Mouse (Mus musculus): Measurements from ENCODE around the gene Nsun4.
A peak's percentile ranks its signal among the peaks of the same experiment; 100 is the strongest.

Gene Nsun4

DNA sequence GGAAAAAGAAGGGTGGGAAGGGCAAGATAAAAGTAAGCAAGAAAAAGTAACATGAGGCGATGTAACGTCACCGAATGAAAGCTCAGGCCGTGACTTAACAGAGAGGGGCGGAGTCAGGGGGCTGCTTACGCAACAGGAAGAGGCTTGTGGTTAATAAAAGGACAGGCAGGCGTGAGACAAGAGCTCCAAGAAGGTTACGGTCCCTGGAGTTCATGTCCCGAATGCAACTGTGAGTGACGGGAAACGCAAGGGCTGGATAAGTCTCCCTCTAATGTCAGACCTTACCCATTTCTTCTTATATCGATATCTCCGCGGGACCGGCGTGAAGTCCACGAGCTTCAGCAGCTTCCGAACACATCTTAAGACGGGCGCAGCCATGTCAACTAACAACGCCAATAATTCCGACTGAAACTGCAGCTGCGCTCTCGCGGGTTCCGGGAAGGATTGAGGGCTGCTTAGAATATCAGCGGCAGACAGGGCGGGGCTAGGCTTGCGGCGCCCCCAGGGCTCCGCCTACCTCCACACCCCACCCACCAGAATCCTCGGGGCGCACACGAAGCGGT lies at the start of gene Nsun4:
TSS of gene Nsun4 (minus strand) at position 478 of the 563 bp plus-strand sequence.
- peak; percentile 95 for DNase-seq

DNA sequence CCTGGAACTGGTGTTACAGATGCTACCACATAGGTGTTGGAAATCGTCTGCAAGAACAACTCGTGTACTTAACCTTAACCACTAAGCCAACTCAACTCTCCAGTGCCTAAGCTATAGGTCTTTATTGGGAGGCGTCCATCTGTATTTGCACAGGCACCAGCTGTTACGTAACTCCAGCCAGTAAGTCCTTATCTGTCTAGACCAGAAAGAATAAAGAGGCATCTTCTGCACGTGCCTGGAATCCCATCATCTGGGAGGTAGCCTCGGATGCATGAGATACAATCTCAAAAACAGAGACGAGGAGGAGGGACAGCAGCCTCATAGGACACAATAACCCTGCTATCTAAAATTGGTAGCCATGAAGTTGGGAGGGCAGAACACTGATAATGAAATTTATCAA lies 47.3 kb upstream of the Nsun4 start:
- no peak for DNase-seq

DNA sequence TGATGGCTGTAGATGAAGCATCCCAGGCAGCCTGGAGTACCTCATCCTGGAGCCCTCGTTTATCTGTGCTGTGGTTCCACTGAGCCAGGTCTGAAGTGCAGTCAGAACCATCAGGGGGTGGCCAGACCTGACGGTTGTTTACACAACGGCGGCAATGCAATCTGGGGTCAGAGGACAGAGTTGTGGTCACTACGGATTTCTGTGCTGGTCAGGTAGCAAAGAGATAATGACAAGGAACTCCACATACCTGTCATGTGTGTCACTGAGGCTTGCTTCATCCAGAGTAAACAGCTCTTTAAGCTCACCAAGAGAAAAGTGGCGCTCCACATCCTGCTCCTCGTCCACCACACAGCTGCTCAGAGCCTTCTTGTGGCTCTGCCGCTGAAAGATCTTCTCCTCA lies 43.5 kb upstream of the Nsun4 start:
- no peak for DNase-seq

DNA sequence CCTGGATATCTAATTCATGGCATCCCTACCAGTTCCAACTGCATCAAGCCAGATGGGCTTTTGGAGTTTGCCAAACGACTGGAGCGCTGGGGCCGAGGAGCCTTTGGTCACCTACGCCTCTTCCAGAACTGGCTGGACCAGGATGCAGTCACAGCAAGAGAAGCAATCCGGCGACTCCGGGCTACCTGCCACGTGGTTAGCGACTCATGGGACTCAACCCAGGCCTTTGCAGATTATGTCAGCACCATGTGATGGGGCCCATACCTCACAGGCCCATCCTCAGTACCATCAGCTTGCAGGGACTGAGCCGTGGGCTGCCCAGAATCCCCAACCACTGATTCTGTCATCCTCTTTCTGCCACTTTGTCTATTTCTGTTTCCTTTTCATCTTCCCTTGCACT lies 42.6 kb upstream of the Nsun4 start:
- DNase-seq, result no peak

DNA sequence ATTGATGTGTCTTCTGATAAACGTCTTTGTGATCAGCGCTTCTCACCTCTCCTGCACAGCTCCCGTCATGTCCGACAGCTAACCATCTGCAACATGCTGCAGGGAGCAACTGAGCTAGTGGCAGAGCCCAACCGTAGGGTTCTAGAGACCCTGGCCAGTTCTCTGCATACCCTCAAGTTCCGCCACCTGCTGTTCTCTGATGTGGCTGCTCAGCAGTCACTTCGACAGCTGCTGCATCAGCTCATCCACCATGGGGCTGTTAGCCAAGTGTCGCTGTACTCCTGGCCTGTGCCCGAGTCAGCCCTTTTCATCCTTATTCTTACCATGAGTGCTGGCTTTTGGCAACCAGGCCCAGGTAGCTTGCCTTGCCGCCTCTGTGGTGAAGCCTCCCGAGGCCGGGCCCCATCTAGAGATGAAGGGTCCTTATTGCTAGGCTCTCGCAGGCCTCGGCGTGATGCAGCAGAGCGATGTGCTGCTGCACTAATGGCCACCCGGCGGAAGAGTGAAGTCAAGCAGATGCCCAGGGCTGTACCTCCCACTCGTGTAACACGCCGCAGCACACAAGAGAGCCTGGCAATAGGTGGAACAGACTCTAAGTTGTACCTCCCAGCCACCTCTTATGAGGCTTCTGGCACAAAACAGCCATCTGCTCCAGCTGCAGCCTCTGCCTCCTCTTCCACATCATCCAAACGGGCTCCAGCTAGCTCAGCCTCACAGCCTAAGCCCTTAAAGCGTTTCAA lies 35.0 kb upstream of the Nsun4 start:
- no peak for DNase-seq

DNA sequence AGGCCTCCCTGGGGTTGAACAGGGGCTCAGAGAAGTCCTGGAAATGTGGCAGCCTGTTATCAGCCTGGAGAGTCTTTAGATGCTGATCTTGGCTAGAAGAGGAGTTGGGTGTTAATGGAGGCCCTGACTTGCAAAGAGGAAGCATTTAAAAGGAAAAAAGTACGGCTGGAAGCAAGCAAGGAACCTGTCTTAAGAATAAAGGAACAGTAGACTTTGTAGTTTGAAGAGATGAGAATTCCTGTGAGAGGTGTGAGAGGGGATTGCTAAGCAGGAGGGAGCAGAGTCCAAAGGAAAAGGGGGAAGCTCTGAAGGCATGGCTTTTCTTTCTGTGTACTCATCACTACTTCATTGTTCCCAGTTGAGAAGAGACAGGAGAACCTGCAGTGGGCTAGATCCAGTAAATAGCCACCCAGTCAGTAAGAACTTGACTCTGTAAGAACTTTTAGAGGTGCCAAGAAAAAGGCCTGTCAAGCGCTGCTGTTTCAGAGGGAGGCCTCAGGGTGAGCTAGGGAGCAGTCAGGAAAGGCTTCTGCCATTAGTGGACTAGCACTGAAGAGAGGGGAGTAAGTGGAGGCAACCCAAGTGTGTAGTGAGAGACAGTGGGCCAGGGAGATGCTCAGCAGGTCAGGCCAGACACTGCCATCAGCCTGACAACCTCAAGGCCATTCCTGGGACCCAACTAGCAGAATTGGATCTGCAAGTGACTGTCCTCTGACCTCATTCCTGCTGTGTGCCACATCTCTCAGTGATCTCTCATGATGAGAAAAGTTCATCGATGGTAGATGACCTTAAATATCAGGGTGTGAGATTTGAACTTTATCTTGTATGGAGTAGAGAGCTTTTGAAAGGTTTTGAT lies 23.8 kb upstream of the Nsun4 start:
- peak; percentile 17 for DNase-seq

DNA sequence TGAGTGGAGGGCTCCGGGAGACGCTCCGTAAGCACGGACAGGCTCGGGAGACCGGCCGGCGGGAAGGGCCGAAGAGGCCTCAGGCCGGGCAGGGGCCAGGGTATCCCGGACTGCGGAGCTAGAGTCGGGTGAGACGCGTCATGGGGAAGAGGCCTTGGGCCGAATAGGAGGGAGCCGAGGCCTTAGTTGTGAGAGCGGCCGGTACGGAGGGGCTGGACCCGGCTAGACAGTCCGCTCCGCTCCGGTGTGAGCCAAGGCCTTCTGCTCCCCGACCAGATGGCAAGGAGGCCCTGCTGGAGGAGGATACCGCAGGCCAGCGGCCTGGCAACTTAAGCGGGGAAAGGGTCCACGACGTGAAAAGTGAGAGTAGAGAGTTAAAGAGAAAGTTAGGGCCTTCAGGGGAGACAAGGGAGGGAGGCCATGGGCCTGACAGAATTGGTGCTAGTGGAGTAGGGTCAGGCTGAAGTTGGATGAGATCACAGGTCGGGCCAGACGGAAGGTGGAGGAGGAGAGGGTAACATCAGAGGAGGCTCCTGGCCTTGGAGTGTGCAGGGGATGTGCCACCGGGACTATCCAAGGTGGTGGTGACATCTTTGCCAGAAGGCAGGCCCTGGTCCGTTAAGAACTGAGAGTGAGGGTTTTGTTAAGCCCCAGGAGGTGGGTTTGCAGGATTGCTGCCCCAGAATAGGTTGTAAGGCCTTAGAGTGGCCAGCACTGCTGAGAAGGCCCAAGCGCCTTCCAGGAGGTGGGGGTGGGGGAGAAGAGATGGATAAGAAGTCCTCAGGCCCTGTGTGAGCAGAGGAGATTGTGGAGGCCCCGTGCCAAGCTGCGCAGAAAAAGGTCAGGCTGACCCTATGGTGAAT lies 22.9 kb upstream of the Nsun4 start:
- DNase-seq, result peak; percentile 44

DNA sequence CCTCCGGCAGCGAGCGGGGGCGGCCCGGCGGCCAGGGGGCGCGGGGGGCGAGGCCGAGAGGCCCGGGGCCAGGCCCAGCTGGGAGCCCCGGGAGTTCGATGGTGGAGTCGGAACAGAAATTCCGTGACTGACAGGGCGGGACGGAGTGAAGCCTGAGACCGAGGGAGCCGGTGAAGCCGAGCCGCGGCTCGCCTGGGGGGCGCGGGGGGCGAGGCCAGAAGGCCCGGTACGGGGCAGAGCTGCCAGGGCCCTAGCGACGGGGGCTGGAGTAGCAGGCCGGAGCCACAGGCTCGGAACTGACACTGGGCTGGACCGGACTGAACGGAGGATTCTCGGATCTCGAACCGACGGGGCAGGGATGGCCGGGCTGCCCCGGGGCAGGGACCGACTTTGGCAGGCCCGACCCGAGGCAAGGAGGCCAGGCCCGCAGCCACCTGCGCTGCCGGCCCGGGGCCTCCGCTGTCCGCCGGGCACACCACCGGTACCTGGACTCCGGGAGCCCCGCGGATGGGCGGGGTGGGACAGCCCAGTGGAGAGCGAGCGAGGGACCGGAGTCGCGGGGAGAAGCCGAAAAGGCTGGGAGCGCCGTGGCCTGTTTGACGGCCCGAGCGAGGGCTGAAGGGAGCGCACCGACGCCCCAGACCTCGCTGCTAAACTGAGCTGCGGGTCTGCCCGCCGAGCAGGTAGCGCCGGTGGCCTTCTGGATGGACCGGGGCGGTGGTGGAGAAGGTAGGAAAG lies 22.1 kb upstream of the Nsun4 start:
- peak; percentile 85 for DNase-seq

DNA sequence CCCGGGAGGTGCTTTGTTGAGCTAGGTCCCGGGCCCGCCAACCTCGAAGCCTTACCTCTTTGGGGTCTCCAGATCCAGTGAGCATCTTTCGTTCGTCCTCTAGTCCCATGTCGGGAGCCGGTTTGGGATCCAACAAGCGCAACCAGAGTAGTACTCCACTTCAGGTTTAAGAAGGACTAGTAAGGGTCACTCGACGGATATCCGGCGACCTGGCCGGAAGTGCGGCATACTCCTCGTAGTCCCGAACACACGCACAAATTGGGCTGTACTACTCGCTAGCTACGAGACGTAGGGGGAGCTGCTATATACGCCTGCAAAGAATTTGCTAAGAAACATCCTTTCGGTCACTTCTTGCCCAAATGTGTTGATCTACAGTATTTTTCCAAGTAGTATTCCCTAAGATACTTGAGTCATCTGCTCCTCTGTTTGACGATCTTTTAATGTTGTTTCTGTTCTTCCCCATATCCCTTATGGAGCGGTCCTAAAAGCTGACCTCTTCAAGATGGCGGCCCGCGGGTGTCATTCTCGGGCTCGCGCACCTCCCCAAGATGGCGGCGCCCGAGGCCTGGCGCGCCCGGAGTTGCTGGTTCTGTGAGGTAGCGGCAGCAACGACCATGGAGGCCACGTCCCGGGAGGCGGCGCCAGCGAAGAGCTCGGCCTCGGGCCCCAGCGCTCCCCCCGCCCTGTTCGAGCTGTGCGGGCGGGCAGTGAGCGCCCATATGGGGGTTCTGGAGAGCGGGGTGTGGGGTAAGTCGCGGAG lies 21.4 kb upstream of the Nsun4 start, which contains the start of the genes Uqcrh and Lrrc41:
TSS of gene Uqcrh (minus strand) at position 211 of the 760 bp plus-strand sequence.
TSS of gene Lrrc41 (plus strand) at position 409 of the 760 bp plus-strand sequence.
- peak; percentile 96 for DNase-seq

DNA sequence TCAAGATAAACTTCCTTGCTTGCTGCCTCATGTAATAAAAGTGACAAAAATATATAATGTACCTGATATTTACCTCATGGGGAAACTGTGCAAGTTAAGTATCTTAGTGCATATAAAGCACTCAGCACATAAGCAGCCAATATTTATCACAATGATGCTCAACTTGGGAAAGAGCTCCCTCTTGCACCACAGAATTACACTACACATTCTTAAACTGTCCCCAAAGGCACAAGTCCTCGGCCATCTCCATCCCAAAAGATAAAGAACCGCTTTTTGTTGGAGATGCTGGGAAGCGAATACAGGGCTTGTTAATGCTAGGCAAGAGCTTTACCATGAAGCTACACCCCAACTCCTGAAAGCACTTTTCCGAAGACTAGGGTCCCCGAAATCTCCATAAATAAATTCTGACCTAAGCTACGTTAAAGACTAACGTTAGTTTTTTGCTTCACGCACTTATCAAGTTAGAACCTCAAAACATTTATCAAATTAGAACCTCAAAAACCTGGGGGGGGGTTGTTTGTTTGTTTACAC lies 20.5 kb upstream of the Nsun4 start:
- DNase-seq, result no peak

DNA sequence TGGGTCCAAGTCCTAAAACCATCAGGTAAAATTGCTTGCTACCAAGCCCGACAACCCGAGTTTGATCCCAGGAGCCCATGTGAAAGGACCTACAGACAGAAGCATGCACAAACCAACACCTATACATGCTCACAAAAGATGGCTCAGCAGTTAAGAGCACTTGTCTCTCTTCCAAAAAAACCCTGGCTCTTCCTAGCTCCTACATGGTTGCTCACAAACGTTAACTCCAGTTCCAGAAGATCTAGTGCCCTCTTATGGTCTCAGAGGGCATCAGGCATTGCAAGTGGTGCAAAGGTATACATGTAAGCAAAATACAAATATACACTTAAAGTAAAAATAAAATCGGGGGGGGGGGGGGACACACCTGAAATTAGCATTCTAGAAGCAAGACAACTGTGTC lies 19.5 kb upstream of the Nsun4 start:
- no peak for DNase-seq

DNA sequence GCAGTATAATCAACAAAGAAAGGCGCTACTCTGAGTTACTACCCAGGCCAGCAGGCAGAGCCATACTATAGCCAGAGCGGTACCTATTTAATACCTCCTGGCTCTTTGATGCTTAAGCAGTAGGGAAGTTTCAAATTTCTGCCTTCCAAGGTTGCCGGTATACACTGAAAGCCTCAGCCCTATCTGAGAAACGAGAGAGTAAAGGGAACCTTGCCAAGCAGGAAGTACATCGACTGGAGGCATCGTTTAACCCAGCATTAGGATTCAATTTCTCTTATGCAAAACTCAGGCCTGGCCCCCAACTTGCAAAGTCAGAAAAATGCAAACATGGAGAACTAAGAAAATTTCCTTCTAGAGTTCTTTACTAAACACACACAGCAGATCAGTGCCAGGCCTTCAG lies 16.4 kb upstream of the Nsun4 start:
- no peak for DNase-seq

DNA sequence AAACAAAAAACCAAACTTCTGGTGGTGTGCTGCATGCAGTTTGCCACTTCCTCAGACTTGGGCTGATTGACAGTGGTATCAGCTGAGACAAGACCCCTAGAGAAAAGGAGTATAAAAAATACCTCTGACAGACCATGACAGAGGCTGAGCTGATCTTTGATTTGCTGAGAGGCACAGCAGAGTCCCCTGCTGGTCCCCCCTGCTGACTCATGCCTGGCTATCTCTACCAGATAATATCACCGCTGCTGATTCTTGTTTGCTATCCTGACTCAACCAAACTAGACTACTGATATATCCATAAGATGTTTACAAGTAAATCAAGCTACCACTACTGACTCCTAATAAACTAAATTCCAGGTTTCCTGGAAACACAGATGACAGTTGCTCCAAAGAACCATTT lies 10.2 kb upstream of the Nsun4 start:
- no peak for DNase-seq

DNA sequence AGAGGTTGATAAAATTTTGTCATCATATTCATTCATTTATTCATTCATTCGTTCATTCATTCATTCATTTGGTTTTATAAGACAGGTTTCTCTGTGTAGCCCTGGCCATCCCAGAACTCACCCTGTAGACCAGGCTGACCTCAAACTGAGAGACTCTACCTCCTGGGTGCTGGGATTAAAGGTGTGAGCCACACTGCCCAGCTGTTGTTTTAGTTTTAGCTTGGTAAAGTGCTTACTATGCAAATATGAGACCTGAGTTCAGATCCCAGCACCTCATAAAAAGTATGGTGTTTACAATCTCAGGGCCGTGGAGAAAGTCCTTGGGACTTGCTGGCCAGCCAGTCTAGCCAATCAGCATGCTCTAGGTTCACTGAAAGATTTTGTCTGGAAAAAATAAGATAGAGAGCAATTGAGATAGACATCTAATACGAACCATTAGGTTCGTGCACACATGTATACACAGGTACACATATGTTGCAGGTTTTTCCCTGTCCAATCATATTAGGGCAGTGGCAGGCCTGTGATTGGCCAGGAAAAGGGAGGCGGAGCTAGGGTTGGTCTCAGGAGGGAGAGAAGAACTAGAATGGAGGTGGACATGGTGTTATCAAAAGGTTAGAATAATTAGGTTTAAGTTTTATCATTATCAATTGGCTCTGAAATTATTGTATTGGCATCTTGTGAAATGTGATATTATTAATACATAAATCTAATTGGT lies 5.5 kb upstream of the Nsun4 start:
- DNase-seq, result no peak

DNA sequence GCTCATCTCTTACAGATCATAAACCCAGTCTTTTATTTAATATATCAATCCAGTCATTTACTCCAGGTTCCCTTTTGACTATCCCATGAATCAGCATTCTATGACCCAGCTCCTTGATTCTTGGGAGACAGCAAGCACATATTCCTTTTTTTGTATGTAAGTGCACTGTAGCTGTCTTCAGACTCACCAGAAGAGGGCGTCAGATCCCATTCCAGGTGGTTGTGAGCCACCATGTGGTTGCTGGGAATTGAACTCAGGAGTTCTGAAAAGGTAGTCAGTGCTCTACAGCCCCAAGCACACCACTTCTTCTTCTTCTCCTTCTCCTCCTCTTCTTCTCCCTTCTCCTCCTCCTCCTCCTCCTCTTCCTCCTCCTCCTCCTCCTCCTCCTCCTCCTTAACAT lies 3.9 kb upstream of the Nsun4 start:
- DNase-seq, result no peak

DNA sequence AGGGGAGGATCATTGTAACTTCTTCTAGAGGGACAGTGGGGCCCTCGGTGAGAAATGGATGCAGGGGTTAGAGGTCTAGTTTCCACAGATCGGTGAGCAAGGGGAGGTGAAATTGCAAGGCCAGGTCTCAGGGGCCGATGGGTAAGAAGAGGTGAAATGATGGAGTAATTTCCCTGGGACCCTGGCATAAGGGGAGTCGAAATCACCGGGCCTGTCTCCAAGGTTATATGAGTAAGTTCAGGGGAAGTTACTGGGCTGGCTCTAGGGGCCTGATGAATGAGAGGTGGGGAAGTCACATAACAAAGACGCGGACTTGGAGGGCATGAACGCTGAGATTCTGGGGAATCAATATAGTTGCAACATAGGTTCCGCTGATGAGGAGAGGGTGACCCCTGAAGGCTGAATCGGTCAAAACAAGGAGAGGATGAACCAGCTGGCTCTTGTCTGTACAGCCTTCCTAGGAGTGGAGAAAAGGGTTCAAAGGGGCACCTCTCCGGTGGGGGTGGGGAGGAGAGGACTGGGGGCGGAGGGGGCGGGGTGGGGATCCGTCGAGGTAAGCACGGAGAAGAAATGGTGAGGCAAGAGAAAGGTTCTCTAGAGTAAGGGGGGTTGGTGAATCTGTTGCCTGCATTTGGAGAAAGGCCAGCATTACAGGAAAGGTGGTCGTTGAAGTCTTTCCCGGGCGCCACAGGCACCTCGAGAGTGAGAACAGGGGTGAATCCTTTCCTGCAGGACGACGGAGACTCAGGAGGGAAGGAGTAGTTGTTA lies 966 bp downstream of the Nsun4 start:
- peak; percentile 77 for DNase-seq

DNA sequence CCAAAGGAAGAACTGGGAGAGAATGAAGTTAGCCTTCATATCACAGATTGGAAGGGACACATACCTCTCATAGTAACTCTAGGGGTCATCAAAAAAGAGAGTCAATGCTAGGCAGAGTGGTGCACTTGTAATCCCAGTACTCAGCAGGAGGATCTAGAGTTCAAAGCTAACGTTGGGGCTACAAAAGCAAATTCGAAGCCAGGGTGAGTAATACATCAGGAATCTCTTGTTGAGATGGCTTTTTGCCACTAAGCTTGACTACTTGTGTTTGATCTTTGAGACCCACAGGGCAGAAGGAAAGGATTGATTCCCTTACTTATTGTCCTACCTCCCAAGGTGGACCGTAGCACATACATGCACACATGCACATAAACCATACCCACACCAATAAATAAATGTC lies 4.5 kb downstream of the Nsun4 start:
- DNase-seq, result no peak

DNA sequence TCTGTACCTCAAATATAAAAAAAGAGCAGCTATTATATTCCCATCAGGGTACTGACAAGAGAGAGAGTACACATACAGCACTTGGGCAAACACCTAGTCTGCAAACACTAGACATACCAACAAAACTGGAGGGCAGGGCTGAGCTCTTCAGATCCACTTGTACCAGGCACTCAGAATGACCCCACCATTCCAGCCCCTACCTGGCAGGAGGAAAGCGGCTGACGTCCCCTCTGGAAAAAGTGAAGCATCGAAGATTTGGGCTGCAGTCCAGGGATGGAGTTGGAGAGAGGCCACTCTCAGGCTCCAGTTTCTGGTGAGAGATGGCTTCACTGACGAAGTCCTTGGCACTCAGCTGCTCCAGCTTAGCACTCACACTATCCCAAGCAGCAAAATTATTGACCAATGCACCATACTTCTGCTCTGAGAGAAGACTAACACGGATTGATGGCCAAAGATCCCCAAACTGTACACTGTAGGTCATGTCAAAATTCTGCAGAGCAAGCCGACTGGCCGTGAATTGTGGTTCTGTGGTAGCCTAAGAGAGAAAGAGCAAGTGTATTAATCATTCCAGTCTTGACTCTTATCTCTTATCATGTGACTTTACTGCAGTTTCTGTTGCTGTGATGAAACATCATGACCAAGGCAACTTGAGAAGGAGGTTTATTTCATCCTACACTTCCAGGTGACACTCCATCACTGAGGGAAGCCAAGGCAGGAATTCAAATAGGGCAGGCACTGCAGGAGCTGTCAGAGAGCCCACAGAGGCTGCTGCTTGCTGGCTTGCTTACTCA lies 5.4 kb downstream of the Nsun4 start:
- peak; percentile 87 for DNase-seq

DNA sequence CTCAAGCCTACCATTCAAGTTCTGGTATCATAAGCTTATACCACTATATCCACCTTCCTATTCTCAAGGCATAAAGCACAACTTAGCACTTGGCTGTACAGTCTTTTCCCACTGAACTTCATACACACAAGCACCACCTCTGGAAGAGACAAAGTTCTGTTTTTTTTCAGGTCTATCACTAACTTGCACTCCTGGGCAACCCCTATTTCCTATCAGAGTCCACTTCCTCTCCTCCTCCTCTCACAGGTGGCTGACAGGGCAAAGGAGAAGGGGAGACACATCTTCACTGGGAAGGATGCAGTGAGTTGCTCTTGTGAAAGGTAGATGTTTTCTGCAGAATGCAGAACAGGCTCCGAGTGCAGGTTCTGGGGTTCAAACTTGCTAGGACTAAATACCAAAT lies 6.0 kb downstream of the Nsun4 start:
- DNase-seq, result no peak

All from lung, postnatal 10 days (tissue).